Mouse (Mus musculus) forebrain, embryonic 11.5 days (tissue): Measurements from ENCODE around the gene Moxd2. TPM values are rescaled to one million over a fixed set of nuclear protein-coding genes. Genes with fewer than 3 reads are reported as not detected.

Source experiments
- polyA plus RNA-seq: library from polyadenylated mRNA; unstranded; fragments of >200 nt; fragmentation: Nextera tagmentation; extraction: Ambion mirVana; gene quantifications from 2 replicates; pipeline ENCODE4 v1.2.1, GENCODE M21; 2014

The Moxd2 gene
- polyA plus RNA-seq, 1 experiment from 2014 or later = not detected

Other genes starting within 250 kb of the Moxd2 start
- gene Prss58, start 12.9 kb upstream of the Moxd2 start, polyA plus RNA-seq = not detected in 2 replicates
- not detected in 2 replicates for gene 1700074P13Rik, start 53.1 kb upstream of the Moxd2 start, polyA plus RNA-seq
- not detected in 2 replicates for gene Gm4744, start 64.4 kb upstream of the Moxd2 start, polyA plus RNA-seq
- gene 1810009J06Rik, start 77.3 kb upstream of the Moxd2 start, polyA plus RNA-seq = not detected in 2 replicates
- not detected in 2 replicates for gene Gm2663, start 112.0 kb upstream of the Moxd2 start, polyA plus RNA-seq
- gene 2210010C04Rik, start 148.0 kb upstream of the Moxd2 start, polyA plus RNA-seq = not detected in 2 replicates